Mouse (Mus musculus): Measurements from ENCODE around the gene Cacna1s.

Cacna1s gene

GRCm38 (mm10) chr1:136052547-136052946 is at the start of gene Cacna1s:
Gene Cacna1s, plus strand, starts transcription at chr1:136052750.
- DNase-seq: no peak

- DNase-seq: no peak
Observed at GRCm38 (mm10) chr1:136006292-136006748, 46.2 kb upstream of the Cacna1s start, which contains the start of gene Igfn1. Gene Igfn1, minus strand, starts transcription at chr1:136006342.

GRCm38 (mm10) chr1:136007211-136008158 is 45.1 kb upstream of the Cacna1s start, which contains the start of gene Tmem9:
Gene Tmem9, plus strand, starts transcription at chr1:136008150.
- DNase-seq: no peak

GRCm38 (mm10) chr1:136008159-136008533 is 44.4 kb upstream of the Cacna1s start:
- DNase-seq: no peak

GRCm38 (mm10) chr1:136010247-136010646 is 42.3 kb upstream of the Cacna1s start:
- no peak for DNase-seq

- no peak for DNase-seq
Observed at GRCm38 (mm10) chr1:136013513-136013912, 39.0 kb upstream of the Cacna1s start.

GRCm38 (mm10) chr1:136014796-136015502 is 37.6 kb upstream of the Cacna1s start:
- DNase-seq: no peak

GRCm38 (mm10) chr1:136017307-136017706 is 35.2 kb upstream of the Cacna1s start:
- DNase-seq: no peak

- peak; percentile 93 for DNase-seq
Observed at GRCm38 (mm10) chr1:136017907-136018313, 34.6 kb upstream of the Cacna1s start.

- DNase-seq: peak; percentile 24
Observed at GRCm38 (mm10) chr1:136018390-136019189, 34.0 kb upstream of the Cacna1s start.

- no peak for DNase-seq
Observed at GRCm38 (mm10) chr1:136030201-136030600, 22.3 kb upstream of the Cacna1s start.

GRCm38 (mm10) chr1:136031697-136032096 is 20.9 kb upstream of the Cacna1s start:
- DNase-seq: no peak

- no peak for DNase-seq
Observed at GRCm38 (mm10) chr1:136032961-136033360, 19.6 kb upstream of the Cacna1s start.

- peak; percentile 35 for DNase-seq
Observed at GRCm38 (mm10) chr1:136038746-136039538, 13.6 kb upstream of the Cacna1s start.

GRCm38 (mm10) chr1:136040452-136040851 is 12.1 kb upstream of the Cacna1s start:
- no peak for DNase-seq

- DNase-seq: no peak
Observed at GRCm38 (mm10) chr1:136040874-136041273, 11.7 kb upstream of the Cacna1s start.

GRCm38 (mm10) chr1:136045774-136046173 is 6.8 kb upstream of the Cacna1s start:
- peak; percentile 66 for DNase-seq

GRCm38 (mm10) chr1:136047432-136047831 is 5.1 kb upstream of the Cacna1s start:
- DNase-seq: no peak

- no peak for DNase-seq
Observed at GRCm38 (mm10) chr1:136047894-136048293, 4.7 kb upstream of the Cacna1s start.

GRCm38 (mm10) chr1:136050312-136051012 is 2.1 kb upstream of the Cacna1s start, which contains the start of gene Ascl5:
Gene Ascl5, plus strand, starts transcription at chr1:136050804.
- DNase-seq: peak; percentile 27

- DNase-seq: peak; percentile 56
Observed at GRCm38 (mm10) chr1:136051013-136051315, 1.6 kb upstream of the Cacna1s start.
